Mouse (Mus musculus) frontal cortex, postnatal 36 days (tissue): ENCODE data around the gene Cwc22.
A peak's percentile ranks its signal among the peaks of the same experiment; 100 is the strongest.

ENCODE experiments used
- DNase-seq, 2 experiments: peaks; one replicate each; pipeline ENCODE4 v3.0.0; 2022; ENCODE audit warnings: low spot score in 2 of 2

Gene Cwc22

GRCm38 (mm10) chr2:77945596-77946485, at the start of gene Cwc22:
Cwc22 (minus strand) TSS chr2:77946375.
- peak; percentile 87 to 93 for DNase-seq

GRCm38 (mm10) chr2:77993727-77994401, 47.7 kb upstream of the Cwc22 start:
- no peak for DNase-seq

- no peak for DNase-seq
Measured at GRCm38 (mm10) chr2:77992951-77993604, 46.9 kb upstream of the Cwc22 start.

GRCm38 (mm10) chr2:77990820-77991219, 44.6 kb upstream of the Cwc22 start:
- no peak for DNase-seq

- no peak for DNase-seq
Measured at GRCm38 (mm10) chr2:77990121-77990520, 43.9 kb upstream of the Cwc22 start.

- DNase-seq: no peak
Measured at GRCm38 (mm10) chr2:77989390-77989789, 43.2 kb upstream of the Cwc22 start.

GRCm38 (mm10) chr2:77985991-77986730, 40.0 kb upstream of the Cwc22 start:
- no peak for DNase-seq

- no peak for DNase-seq
Measured at GRCm38 (mm10) chr2:77984209-77984608, 38.0 kb upstream of the Cwc22 start.

- no peak for DNase-seq
Measured at GRCm38 (mm10) chr2:77981826-77982225, 35.7 kb upstream of the Cwc22 start.

- DNase-seq: no peak
Measured at GRCm38 (mm10) chr2:77980696-77981095, 34.5 kb upstream of the Cwc22 start.

- no peak for DNase-seq
Measured at GRCm38 (mm10) chr2:77979519-77979918, 33.3 kb upstream of the Cwc22 start.

- DNase-seq: no peak
Measured at GRCm38 (mm10) chr2:77979081-77979480, 32.9 kb upstream of the Cwc22 start.

- no peak for DNase-seq
Measured at GRCm38 (mm10) chr2:77978256-77978655, 32.1 kb upstream of the Cwc22 start.

- DNase-seq: no peak
Measured at GRCm38 (mm10) chr2:77976321-77976920, 30.2 kb upstream of the Cwc22 start.

- DNase-seq: peak; percentile 19 to 22
Measured at GRCm38 (mm10) chr2:77975606-77976005, 29.4 kb upstream of the Cwc22 start.

GRCm38 (mm10) chr2:77974986-77975385, 28.8 kb upstream of the Cwc22 start:
- no peak for DNase-seq

- DNase-seq: no peak
Measured at GRCm38 (mm10) chr2:77974366-77974765, 28.2 kb upstream of the Cwc22 start.

- no peak for DNase-seq
Measured at GRCm38 (mm10) chr2:77973296-77973695, 27.1 kb upstream of the Cwc22 start.

- no peak for DNase-seq
Measured at GRCm38 (mm10) chr2:77972541-77972940, 26.4 kb upstream of the Cwc22 start.

GRCm38 (mm10) chr2:77971871-77972270, 25.7 kb upstream of the Cwc22 start:
- DNase-seq: no peak

- no peak for DNase-seq
Measured at GRCm38 (mm10) chr2:77971361-77971760, 25.2 kb upstream of the Cwc22 start.
